Mouse (Mus musculus): Measurements from ENCODE around the gene Bank1. TPM values are rescaled to one million over a fixed set of nuclear protein-coding genes. Genes with fewer than 3 reads are reported as not detected.

The Bank1 gene
- polyA plus RNA-seq, 1 experiment, result not detected

DNA sequence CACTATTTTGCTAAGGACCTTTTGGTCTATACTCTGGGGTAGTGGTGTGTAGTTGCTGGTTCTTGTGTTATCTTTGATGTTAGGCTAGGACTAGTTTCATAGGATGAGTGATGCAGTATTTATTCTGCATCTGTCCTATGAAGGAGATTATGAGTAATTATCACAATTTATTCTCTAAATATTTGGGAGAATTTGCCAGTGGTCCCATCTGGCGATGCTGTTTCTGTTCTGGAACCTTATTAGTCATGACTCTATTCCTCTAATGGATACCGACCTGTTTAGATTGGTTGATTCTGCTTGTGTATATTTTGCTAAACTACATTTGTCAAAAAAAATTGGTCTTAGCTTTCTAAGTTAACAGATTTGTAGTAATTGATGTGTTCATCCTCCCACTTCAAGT, 301.0 kb downstream of the Bank1 start:
- Histone ChIP-seq H3K4me3 (no peak overlapping the region), H3K36me3 (ENCODE audit: control insufficient read depth, insufficient read depth) (no peaks in the 10 kb centered on the region), H3K79me2 (ENCODE audit: control insufficient read depth, insufficient read depth) (no peaks in the 10 kb centered on the region), H3K4me2 (ENCODE audit: low read depth) (no peak overlapping the region), H3ac (ENCODE audit: control insufficient read depth, insufficient read length) (no peak overlapping the region), H3K27me3 (ENCODE audit: control insufficient read depth, insufficient read depth, insufficient read length) (no peaks in the 10 kb centered on the region)
- no peak for TF ChIP-seq POLR2A (IDR thresholded peaks at IDR 0.05; ENCODE audit: insufficient read length, low read depth)
- TF ChIP-seq MYOD1 (IDR thresholded peaks at IDR 0.05; ENCODE audit: control insufficient read depth in 1 of 3, insufficient read length in 2 of 3, low read depth in 2 of 3), result no peak
- TF ChIP-seq REST (IDR thresholded peaks at IDR 0.05; ENCODE audit: insufficient read depth, insufficient read length), result no peak
- no peak for TF ChIP-seq MAX (IDR thresholded peaks at IDR 0.05; ENCODE audit: low read depth)
- TF ChIP-seq MYOG (IDR thresholded peaks at IDR 0.05; ENCODE audit: control insufficient read depth in 1 of 3, insufficient read depth in 1 of 3, insufficient read length in 2 of 3, low read depth in 2 of 3), result no peak
- no peak for TF ChIP-seq E2F4 (IDR thresholded peaks at IDR 0.05; ENCODE audit: insufficient read depth)
- TF ChIP-seq CEBPB (IDR thresholded peaks at IDR 0.05; ENCODE audit: insufficient read depth, poor library complexity, severe bottlenecking), result no peak
- TF ChIP-seq SRF (IDR thresholded peaks at IDR 0.05; ENCODE audit: control insufficient read depth, insufficient read length, low read depth), result no peak
- TF ChIP-seq USF1 (IDR thresholded peaks at IDR 0.05; ENCODE audit: low read depth), result no peak
- no peak for TF ChIP-seq POLR2AphosphoS2 (IDR thresholded peaks at IDR 0.05; ENCODE audit: insufficient read length, low read depth)
- TF ChIP-seq TCF3 (IDR thresholded peaks at IDR 0.05; ENCODE audit: insufficient read length, low read depth), result no peak
- TF ChIP-seq TCF12 (IDR thresholded peaks at IDR 0.05; ENCODE audit: insufficient read depth, poor library complexity, severe bottlenecking), result no peak

- no peaks in the 10 kb centered on the region for H3K79me2 ChIP-seq (ENCODE audit: control insufficient read depth, insufficient read depth)
- no peak overlapping the region for H3K4me3 ChIP-seq
- TF ChIP-seq POLR2A (IDR thresholded peaks at IDR 0.05; ENCODE audit: insufficient read length, low read depth), result no peak
- no peaks in the 10 kb centered on the region for H3K36me3 ChIP-seq (ENCODE audit: control insufficient read depth, insufficient read depth)
- no peaks in the 10 kb centered on the region for H3K27me3 ChIP-seq (ENCODE audit: control insufficient read depth, insufficient read depth, insufficient read length)
- H3ac ChIP-seq (ENCODE audit: control insufficient read depth, insufficient read length), result no peak overlapping the region
- H3K4me2 ChIP-seq (ENCODE audit: low read depth), result no peak overlapping the region
These were observed 308.3 kb downstream of the Bank1 start for GRCm38 (mm10) chr3:136017517-136017916.

- Histone ChIP-seq H3ac (ENCODE audit: control insufficient read depth, insufficient read length) (no peak overlapping the region), H3K36me3 (ENCODE audit: control insufficient read depth, insufficient read depth) (no peaks in the 10 kb centered on the region), H3K27me3 (ENCODE audit: control insufficient read depth, insufficient read depth, insufficient read length) (no peaks in the 10 kb centered on the region), H3K4me3 (no peak overlapping the region), H3K79me2 (ENCODE audit: control insufficient read depth, insufficient read depth) (no peaks in the 10 kb centered on the region), H3K4me2 (ENCODE audit: low read depth) (no peak overlapping the region)
- no peak for TF ChIP-seq MAX (IDR thresholded peaks at IDR 0.05; ENCODE audit: low read depth)
- TF ChIP-seq MYOD1 (IDR thresholded peaks at IDR 0.05; ENCODE audit: control insufficient read depth in 1 of 3, insufficient read length in 2 of 3, low read depth in 2 of 3), result no peak
These were observed 315.2 kb downstream of the Bank1 start for GRCm38 (mm10) chr3:136010616-136011015.

GRCm38 (mm10) chr3:136007846-136008245, 318.0 kb downstream of the Bank1 start:
- Histone ChIP-seq H3K4me2 (ENCODE audit: low read depth) (no peak overlapping the region), H3K36me3 (ENCODE audit: control insufficient read depth, insufficient read depth) (no peaks in the 10 kb centered on the region), H3K4me3 (no peak overlapping the region), H3K27me3 (ENCODE audit: control insufficient read depth, insufficient read depth, insufficient read length) (no peaks in the 10 kb centered on the region), H3ac (ENCODE audit: control insufficient read depth, insufficient read length) (no peak overlapping the region), H3K79me2 (ENCODE audit: control insufficient read depth, insufficient read depth) (no peaks in the 10 kb centered on the region)
- TF ChIP-seq MAX (IDR thresholded peaks at IDR 0.05; ENCODE audit: low read depth), result no peak
- TF ChIP-seq MYOD1 (IDR thresholded peaks at IDR 0.05; ENCODE audit: control insufficient read depth in 1 of 3, insufficient read length in 2 of 3, low read depth in 2 of 3), result no peak
- TF ChIP-seq TCF3 (IDR thresholded peaks at IDR 0.05; ENCODE audit: insufficient read length, low read depth), result no peak
- no peak for TF ChIP-seq MYOG (IDR thresholded peaks at IDR 0.05; ENCODE audit: control insufficient read depth in 1 of 3, insufficient read depth in 1 of 3, insufficient read length in 2 of 3, low read depth in 2 of 3)
- no peak for TF ChIP-seq USF1 (IDR thresholded peaks at IDR 0.05; ENCODE audit: low read depth)
- TF ChIP-seq E2F4 (IDR thresholded peaks at IDR 0.05; ENCODE audit: insufficient read depth), result no peak
- no peak for TF ChIP-seq SRF (IDR thresholded peaks at IDR 0.05; ENCODE audit: control insufficient read depth, insufficient read length, low read depth)
- no peak for TF ChIP-seq TCF12 (IDR thresholded peaks at IDR 0.05; ENCODE audit: insufficient read depth, poor library complexity, severe bottlenecking)
- no peak for TF ChIP-seq REST (IDR thresholded peaks at IDR 0.05; ENCODE audit: insufficient read depth, insufficient read length)
- TF ChIP-seq CEBPB (IDR thresholded peaks at IDR 0.05; ENCODE audit: insufficient read depth, poor library complexity, severe bottlenecking), result no peak
- no peak for TF ChIP-seq POLR2AphosphoS2 (IDR thresholded peaks at IDR 0.05; ENCODE audit: insufficient read length, low read depth)
- no peak for TF ChIP-seq POLR2A (IDR thresholded peaks at IDR 0.05; ENCODE audit: insufficient read length, low read depth)

DNA sequence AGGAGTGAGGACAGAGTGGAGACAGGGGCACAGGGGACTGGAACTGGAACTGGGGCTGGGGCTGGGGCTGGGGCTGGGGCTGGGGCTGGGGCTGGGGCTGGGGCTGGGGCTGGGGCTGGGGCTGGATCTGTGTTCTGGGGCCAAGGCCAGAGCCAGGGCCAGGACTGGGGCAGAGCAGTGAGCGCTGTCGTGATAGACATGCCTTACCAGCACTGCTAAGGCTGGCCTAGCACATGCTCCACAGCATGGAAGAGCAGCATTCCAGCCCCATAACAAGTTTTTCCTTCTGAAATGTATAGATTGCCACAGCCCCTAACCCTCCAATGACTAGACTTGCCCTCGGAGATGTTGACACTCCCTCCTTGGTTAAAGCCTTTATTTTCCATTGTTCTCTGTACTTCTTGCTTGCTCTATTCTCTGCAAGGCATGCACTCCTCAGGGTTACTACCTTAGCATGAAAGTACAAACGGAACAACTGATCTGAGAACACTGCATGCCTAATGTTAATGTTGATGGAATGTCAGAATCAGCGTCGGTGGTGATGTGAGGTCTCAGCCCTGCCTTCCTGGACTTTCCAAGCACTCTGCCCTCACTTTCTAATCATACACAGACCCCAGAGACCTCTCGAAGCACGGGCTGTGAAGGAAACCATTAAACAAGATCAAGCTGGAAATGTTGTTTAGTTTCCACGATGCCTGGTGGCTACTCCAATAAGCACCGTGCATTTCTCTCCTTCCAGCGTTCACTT, 318.6 kb downstream of the Bank1 start:
- no peaks in the 10 kb centered on the region for H3K27me3 ChIP-seq (ENCODE audit: control insufficient read depth, insufficient read depth, insufficient read length)
- H3K4me3 ChIP-seq, result no peak overlapping the region
- H3K79me2 ChIP-seq (ENCODE audit: control insufficient read depth, insufficient read depth), result no peaks in the 10 kb centered on the region
- TF ChIP-seq TCF3 (IDR thresholded peaks at IDR 0.05; ENCODE audit: insufficient read length, low read depth) (no peak), MAX (IDR thresholded peaks at IDR 0.05; ENCODE audit: low read depth) (no peak), REST (IDR thresholded peaks at IDR 0.05; ENCODE audit: insufficient read depth, insufficient read length) (no peak), MYOD1 (IDR thresholded peaks at IDR 0.05; ENCODE audit: control insufficient read depth in 1 of 3, insufficient read length in 2 of 3, low read depth in 2 of 3) (no peak), MYOG (IDR thresholded peaks at IDR 0.05; ENCODE audit: control insufficient read depth in 1 of 3, insufficient read depth in 1 of 3, insufficient read length in 2 of 3, low read depth in 2 of 3) (no peak), SRF (IDR thresholded peaks at IDR 0.05; ENCODE audit: control insufficient read depth, insufficient read length, low read depth) (no peak), E2F4 (IDR thresholded peaks at IDR 0.05; ENCODE audit: insufficient read depth) (no peak), USF1 (IDR thresholded peaks at IDR 0.05; ENCODE audit: low read depth) (no peak), CEBPB (IDR thresholded peaks at IDR 0.05; ENCODE audit: insufficient read depth, poor library complexity, severe bottlenecking) (no peak), POLR2A (IDR thresholded peaks at IDR 0.05; ENCODE audit: insufficient read length, low read depth) (no peak)
- H3K36me3 ChIP-seq (ENCODE audit: control insufficient read depth, insufficient read depth), result no peaks in the 10 kb centered on the region
- no peak overlapping the region for H3K4me2 ChIP-seq (ENCODE audit: low read depth)
- no peak overlapping the region for H3ac ChIP-seq (ENCODE audit: control insufficient read depth, insufficient read length)

Measured in myocyte (in vitro differentiated cells).